Mouse (Mus musculus) G1E (cell line): Measurements from ENCODE around the gene Fam104a.

Experiments used
- CTCF ChIP-seq: IDR thresholded peaks from 2 replicates; pipeline ENCODE4 v1.5.1; 2012; ENCODE audit warnings: low read depth, low read length, inconsistent platforms, mixed read lengths
- GATA1 ChIP-seq: IDR thresholded peaks from 2 replicates; pipeline ENCODE4 v1.6.1; 2012; ENCODE audit warnings: borderline replicate concordance, low read length, inconsistent platforms, mixed read lengths
- GATA2 ChIP-seq: IDR thresholded peaks from 2 replicates; pipeline ENCODE4 v1.6.1; 2012; ENCODE audit warnings: low read depth, low read length, inconsistent platforms, borderline replicate concordance
- POLR2AphosphoS5 ChIP-seq: IDR thresholded peaks from 2 replicates; pipeline ENCODE4 v1.6.1; 2012; ENCODE audit warnings: low read depth, low read length, inconsistent platforms; ENCODE audit not compliant: insufficient replicate concordance
- TAL1 ChIP-seq: conservative IDR thresholded peaks from 2 replicates; pipeline ENCODE4 v1.6.1; 2012; ENCODE audit warnings: low read depth, low read length, inconsistent platforms, mixed read lengths

- TF ChIP-seq CTCF (peak; percentile 99), TAL1 (no peak), GATA1 (no peak), GATA2 (no peak), POLR2AphosphoS5 (no peak)
Measured at GRCm38 (mm10) chr11:113703758-113704157, 19.8 kb upstream of the Fam104a start.
